Mouse (Mus musculus): ENCODE measurements around the gene Aplp1.
A peak's percentile ranks its signal among the peaks of the same experiment; 100 is the strongest.

Aplp1 gene

DNA sequence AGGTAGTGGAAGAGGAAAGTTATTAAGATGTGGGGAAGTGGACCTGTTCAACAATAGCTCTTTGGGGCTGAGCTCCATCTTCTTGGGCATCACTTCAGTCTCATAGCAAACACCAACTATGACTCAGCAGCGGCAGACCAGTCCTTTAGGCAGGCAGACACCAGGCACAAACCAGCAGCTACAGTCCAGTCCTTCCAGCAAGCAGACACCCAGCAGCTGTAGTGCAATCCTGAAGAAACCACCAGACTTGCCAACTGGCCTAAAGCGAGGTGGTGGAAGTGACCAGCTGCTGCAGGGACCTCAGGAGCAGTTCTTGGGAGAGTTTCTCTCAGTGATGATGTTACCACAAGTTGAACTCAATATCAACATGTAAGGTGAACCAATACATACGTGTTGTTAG is 36.7 kb downstream of the Aplp1 start:
- DNase-seq: no peak

DNA sequence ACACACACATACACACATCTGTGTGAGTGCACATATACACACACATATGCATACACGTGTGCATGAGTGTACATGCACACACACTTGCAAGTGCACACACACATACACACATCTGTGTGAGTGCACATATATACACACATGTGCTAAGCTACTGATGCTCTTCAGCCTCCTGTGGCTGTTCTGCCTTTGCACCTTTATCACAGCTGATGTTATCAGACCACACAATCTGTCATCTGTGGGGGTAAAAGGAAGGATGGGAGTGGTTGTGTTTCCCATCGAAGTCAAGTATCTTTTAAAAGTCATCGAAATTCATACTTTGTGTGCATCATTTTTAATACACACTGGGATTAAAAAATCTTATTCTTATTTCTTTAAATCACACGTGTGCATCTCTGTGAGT is 43.0 kb downstream of the Aplp1 start:
- no peak for DNase-seq

DNA sequence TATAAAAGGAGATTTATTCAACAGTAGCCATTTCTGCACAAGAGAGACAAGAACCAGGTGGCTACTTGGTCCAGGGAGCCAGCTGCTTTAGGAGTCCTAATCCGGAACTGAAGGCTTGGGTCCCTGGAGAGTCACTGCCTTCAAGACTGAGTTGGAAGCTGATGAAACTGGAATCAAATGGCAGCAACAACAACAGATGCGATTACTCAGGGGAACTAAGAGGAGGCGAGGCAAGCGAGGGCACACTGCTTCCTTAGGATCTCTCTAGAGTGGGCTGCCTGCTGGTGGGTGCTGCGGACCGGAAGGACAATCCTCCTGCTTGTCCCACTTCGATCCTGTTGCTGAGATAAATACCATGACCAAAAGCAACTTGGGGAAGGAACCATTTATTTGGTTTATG is 45.7 kb downstream of the Aplp1 start:
- no peak for DNase-seq

GRCm38 (mm10) chr7:30394871-30395270 is 50.5 kb downstream of the Aplp1 start:
- DNase-seq: peak; percentile 33 to 34

GRCm38 (mm10) chr7:30394379-30394778 is 51.0 kb downstream of the Aplp1 start:
- DNase-seq: peak; percentile 75 to 80

- DNase-seq: peak; percentile 48 to 52
Observed at GRCm38 (mm10) chr7:30393631-30394030, 51.7 kb downstream of the Aplp1 start.

DNA sequence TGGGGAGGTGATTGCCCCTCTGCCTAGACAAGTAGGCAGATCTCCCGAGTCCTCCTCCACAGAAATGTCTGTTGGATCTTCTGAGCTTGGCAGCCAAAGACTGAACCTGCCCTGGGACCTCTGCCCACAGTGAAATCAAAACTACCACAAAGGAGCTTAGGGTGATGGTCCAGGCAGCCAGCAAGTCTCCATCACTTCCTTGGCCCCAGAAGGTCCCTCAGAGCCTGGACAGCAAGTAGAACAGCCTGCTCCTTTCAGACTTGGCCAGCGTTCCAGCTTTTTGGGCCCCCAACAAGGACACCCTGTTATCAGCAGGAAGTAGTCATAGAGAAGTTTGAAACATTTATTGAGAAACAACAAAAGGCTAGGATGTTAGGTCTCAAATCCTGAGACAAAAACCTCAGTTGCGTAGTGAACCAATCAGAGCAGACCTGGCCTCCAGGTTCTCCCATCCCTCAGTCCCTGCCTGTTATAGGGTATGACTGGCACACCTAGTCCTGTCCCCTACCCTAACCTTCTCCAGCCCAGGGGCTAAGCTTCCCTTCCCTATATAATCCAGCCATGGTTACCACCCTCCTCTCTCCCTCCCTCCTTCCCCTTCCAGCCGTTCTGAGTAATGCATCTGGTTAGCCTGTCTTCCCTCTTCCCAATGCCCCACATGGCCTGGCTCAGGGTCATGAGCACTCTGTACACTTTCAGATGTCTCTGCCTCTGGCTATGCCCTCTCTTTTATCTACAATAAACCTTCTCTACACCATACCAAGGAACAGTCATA is 52.4 kb downstream of the Aplp1 start:
- no peak for DNase-seq

Measured in thymus, postnatal 36 days (tissue).